Mouse (Mus musculus): ENCODE measurements at regions not wholly inside any gene's neighbourhood (a gene's known extent, or its start where the extent isn't known, plus 50 kb on each side); places are given as distances from the start of the nearest gene placed in this dataset.

DNA sequence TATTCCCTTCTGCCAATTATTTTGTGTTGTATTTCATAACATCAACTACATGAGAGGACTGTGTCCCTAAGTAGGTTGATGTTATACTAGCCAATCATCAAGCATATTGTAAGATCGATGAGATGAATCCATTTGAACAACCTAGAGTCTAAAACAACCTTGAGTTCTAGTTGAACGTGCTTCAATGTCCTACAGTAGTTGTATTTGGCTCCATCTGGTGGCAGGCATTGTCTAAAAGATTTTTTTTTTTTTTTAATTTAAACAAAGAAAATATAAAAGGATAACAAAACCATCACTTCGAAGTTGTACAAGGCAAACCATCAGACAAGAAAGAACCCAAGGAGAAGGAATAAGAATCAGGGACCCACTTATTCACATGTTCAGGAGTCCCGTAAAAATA, 114.4 kb downstream of the Pih1d3 start:
- Histone ChIP-seq H3K9me3 (ENCODE audit: low read length) (no peaks in the 10 kb centered on the region), H3K36me3 (ENCODE audit: insufficient read depth, low read length) (no peaks in the 10 kb centered on the region), H3K4me3 (ENCODE audit: low read depth, low read length) (no peak overlapping the region), H3K27ac (ENCODE audit: low read depth, low read length) (no peak overlapping the region), H3K4me2 (ENCODE audit: low read depth, low read length, poor library complexity, severe bottlenecking) (no peak overlapping the region), H3K9ac (replicated peaks; ENCODE audit: low read length, poor library complexity, severe bottlenecking) (no peak overlapping the region), H3K4me1 (ENCODE audit: insufficient read depth, low read length) (no peaks in the 10 kb centered on the region), H3K27me3 (ENCODE audit: insufficient read depth, low read length) (no peaks in the 10 kb centered on the region)
- DNase-seq (ENCODE audit: low spot score) (peak; percentile 43), ATAC-seq (ENCODE audit: low FRiP score) (no peak)
- peak; percentile 59 for TF ChIP-seq CTCF (IDR thresholded peaks at IDR 0.05)
- WGBS, result 69% methylated on average over 4 of the region's 4 CpGs

DNA sequence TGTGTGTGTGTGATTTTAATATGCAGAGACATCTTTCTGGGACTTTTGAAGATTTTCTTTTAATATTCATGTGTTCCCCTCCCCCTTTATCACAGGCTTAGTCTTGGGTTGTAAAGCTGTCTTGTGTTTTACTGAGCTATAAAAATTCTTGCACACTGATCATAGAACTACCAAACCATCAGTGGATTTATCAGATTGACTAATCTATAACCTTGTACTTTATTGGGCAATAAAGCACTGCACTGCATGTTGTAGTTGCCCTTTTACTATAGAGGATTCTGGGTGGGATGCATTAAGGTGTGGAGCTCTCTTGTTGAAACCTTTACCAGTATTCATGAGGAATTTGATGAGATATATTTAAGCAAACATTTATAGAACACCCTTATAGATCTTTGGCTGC, 141.3 kb downstream of the Pih1d3 start:
- H3K9ac ChIP-seq (replicated peaks; ENCODE audit: low read length, poor library complexity, severe bottlenecking), result no peak overlapping the region
- no peaks in the 10 kb centered on the region for H3K9me3 ChIP-seq (ENCODE audit: low read length)
- H3K4me3 ChIP-seq (ENCODE audit: low read depth, low read length), result no peak overlapping the region
- DNase-seq (ENCODE audit: low spot score) (no peak), ATAC-seq (ENCODE audit: low FRiP score) (no peak)
- H3K27me3 ChIP-seq (ENCODE audit: insufficient read depth, low read length), result no peaks in the 10 kb centered on the region
- no peaks in the 10 kb centered on the region for H3K4me1 ChIP-seq (ENCODE audit: insufficient read depth, low read length)
- TF ChIP-seq CTCF (IDR thresholded peaks at IDR 0.05), result no peak
- no peak overlapping the region for H3K27ac ChIP-seq (ENCODE audit: low read depth, low read length)
- no peaks in the 10 kb centered on the region for H3K36me3 ChIP-seq (ENCODE audit: insufficient read depth, low read length)
- H3K4me2 ChIP-seq (ENCODE audit: low read depth, low read length, poor library complexity, severe bottlenecking), result no peak overlapping the region

DNA sequence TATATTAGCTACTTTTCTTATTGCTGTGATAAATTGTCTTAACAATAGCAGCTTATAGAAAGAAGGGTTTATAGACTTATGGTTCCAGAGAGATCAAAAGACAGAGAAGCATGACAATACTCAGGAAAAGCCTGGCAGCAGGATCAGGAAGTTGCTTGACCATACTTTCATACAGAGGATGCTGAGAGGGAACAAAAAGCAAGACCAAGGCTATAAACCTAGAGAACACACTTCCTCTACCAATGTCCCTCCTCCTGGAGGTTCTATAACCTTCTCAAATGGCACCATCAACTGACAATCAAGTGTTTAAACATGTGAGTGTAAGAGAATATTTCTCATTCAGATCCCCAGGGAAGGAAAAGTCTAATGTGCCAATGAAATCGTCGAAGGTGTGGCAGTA, 154.7 kb downstream of the Pih1d3 start:
- H3K27ac ChIP-seq (ENCODE audit: low read depth, low read length), result no peak overlapping the region
- TF ChIP-seq CTCF (IDR thresholded peaks at IDR 0.05), result no peak
- WGBS, result 77% methylated on average over 2 of the region's 2 CpGs
- no peaks in the 10 kb centered on the region for H3K27me3 ChIP-seq (ENCODE audit: insufficient read depth, low read length)
- H3K4me3 ChIP-seq (ENCODE audit: low read depth, low read length), result no peak overlapping the region
- H3K4me1 ChIP-seq (ENCODE audit: insufficient read depth, low read length), result no peaks in the 10 kb centered on the region
- no peak for DNase-seq (ENCODE audit: low spot score)
- no peak for ATAC-seq (ENCODE audit: low FRiP score)
- H3K9me3 ChIP-seq (ENCODE audit: low read length), result no peaks in the 10 kb centered on the region
- H3K36me3 ChIP-seq (ENCODE audit: insufficient read depth, low read length), result no peaks in the 10 kb centered on the region
- no peak overlapping the region for H3K9ac ChIP-seq (replicated peaks; ENCODE audit: low read length, poor library complexity, severe bottlenecking)
- H3K4me2 ChIP-seq (ENCODE audit: low read depth, low read length, poor library complexity, severe bottlenecking), result no peak overlapping the region

DNA sequence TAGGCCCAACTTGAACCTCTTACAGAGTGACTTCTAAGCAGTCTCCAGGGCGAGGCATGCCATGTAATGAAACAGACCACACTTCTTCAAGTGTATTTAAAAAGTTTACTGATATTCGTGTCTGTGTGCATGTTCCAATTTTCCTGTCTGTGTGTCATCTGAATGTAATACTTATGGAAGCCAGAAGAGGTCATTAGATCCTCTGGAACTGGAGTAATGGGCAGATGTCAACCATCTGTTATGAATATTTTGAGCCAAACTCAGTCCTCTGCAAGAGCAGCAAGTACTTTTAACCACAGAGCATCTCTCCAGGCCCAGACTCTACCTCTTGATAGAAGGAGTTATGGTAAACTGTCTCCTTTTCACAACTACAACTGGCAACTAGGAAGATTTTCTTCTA, 156.4 kb downstream of the Pih1d3 start:
- ATAC-seq (ENCODE audit: low FRiP score), result no peak
- Histone ChIP-seq H3K4me1 (ENCODE audit: insufficient read depth, low read length) (no peaks in the 10 kb centered on the region), H3K27ac (ENCODE audit: low read depth, low read length) (no peak overlapping the region), H3K27me3 (ENCODE audit: insufficient read depth, low read length) (no peaks in the 10 kb centered on the region), H3K4me3 (ENCODE audit: low read depth, low read length) (no peak overlapping the region), H3K4me2 (ENCODE audit: low read depth, low read length, poor library complexity, severe bottlenecking) (no peak overlapping the region), H3K9me3 (ENCODE audit: low read length) (no peaks in the 10 kb centered on the region), H3K9ac (replicated peaks; ENCODE audit: low read length, poor library complexity, severe bottlenecking) (no peak overlapping the region), H3K36me3 (ENCODE audit: insufficient read depth, low read length) (no peaks in the 10 kb centered on the region)
- TF ChIP-seq CTCF (IDR thresholded peaks at IDR 0.05), result peak; percentile 59
- WGBS, result 66% methylated on average over 2 of the region's 2 CpGs
- DNase-seq (ENCODE audit: low spot score), result peak; percentile 43

DNA sequence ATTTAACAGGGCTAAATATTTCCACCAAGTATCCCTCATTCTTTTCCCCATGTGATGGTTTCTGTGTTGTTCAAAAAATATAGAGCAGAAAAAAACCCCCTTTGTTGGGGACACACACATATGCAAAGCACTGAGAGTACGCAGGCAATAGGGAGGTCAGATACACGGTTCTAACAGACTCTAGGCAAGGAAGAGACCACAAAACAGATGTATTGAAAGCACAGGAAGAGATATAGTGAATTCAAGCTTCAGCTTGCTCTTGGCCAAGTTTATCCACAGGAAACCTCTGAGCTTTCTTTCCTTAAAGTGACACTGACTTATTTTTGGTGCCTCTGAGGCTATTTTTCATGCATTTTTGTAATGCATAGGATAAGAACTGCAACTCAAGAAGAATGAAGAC, 157.7 kb downstream of the Pih1d3 start:
- Histone ChIP-seq H3K4me2 (ENCODE audit: low read depth, low read length, poor library complexity, severe bottlenecking) (no peak overlapping the region), H3K27me3 (ENCODE audit: insufficient read depth, low read length) (no peaks in the 10 kb centered on the region), H3K4me1 (ENCODE audit: insufficient read depth, low read length) (no peaks in the 10 kb centered on the region), H3K9me3 (ENCODE audit: low read length) (no peaks in the 10 kb centered on the region), H3K4me3 (ENCODE audit: low read depth, low read length) (no peak overlapping the region), H3K27ac (ENCODE audit: low read depth, low read length) (no peak overlapping the region), H3K36me3 (ENCODE audit: insufficient read depth, low read length) (no peaks in the 10 kb centered on the region), H3K9ac (replicated peaks; ENCODE audit: low read length, poor library complexity, severe bottlenecking) (no peak overlapping the region)
- no peak for DNase-seq (ENCODE audit: low spot score)
- ATAC-seq (ENCODE audit: low FRiP score), result no peak
- WGBS, result 84% methylated on average over 2 of the region's 2 CpGs
- no peak for TF ChIP-seq CTCF (IDR thresholded peaks at IDR 0.05)

DNA sequence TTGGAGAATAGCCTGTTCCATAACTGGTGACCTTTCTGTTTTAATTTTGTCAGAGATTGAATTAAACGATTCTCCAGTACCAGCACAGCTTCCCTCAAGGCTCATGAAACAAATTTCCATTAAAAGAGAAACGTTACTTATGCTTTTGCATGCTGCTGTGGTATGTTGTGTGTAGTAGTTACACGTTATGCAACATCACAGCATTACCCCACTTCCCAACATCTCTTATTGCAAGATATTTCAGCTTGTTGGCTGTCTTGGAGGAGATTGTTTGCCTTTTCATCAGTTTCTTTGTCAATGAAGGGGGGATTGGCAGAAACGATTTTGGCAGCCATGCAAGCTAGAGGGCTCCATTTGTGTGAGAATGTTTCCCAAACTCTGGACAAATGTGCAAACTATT, 159.6 kb downstream of the Pih1d3 start:
- Histone ChIP-seq H3K4me3 (ENCODE audit: low read depth, low read length) (no peak overlapping the region), H3K4me1 (ENCODE audit: insufficient read depth, low read length) (no peaks in the 10 kb centered on the region), H3K27me3 (ENCODE audit: insufficient read depth, low read length) (no peaks in the 10 kb centered on the region), H3K9me3 (ENCODE audit: low read length) (no peaks in the 10 kb centered on the region), H3K4me2 (ENCODE audit: low read depth, low read length, poor library complexity, severe bottlenecking) (no peak overlapping the region), H3K9ac (replicated peaks; ENCODE audit: low read length, poor library complexity, severe bottlenecking) (no peak overlapping the region), H3K27ac (ENCODE audit: low read depth, low read length) (no peak overlapping the region), H3K36me3 (ENCODE audit: insufficient read depth, low read length) (no peaks in the 10 kb centered on the region)
- DNase-seq (ENCODE audit: low spot score) (no peak), ATAC-seq (ENCODE audit: low FRiP score) (no peak)
- WGBS, result 80% methylated on average over 4 of the region's 4 CpGs
- TF ChIP-seq CTCF (IDR thresholded peaks at IDR 0.05), result no peak
